Mouse (Mus musculus): ENCODE results near the gene Abhd15. TPM values are rescaled to one million over a fixed set of nuclear protein-coding genes. Genes with fewer than 3 reads are reported as not detected.

Gene Abhd15
- polyA plus RNA-seq, 1 experiment from 2014 or later, result 3.0 TPM

DNA sequence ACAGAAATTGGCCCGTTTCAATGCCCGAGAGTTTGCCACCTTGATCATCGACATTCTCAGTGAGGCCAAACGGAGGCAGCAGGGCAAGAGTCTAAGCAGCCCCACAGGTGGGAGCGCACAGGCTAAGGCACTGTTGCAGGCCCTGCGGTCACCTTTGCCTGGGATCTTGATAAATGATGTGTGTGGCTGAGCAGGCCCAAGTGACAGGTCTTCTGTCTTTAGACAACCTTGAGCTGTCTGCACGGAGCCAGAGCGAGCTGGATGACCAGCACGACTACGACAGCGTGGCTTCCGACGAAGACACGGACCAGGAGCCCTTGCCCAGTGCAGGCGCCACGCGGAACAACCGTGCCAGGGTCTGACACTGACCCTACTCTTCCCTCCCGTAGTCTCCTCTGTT, 10.5 kb upstream of the Abhd15 start:
- Histone ChIP-seq H3K4me3 (no peak overlapping the region), H3K27ac (no peak overlapping the region), H3K4me2 (no peak overlapping the region), H3K9ac (no peak overlapping the region), H3K36me3 (peaks cover 77% of the 10 kb centered on the region), H3K4me1 (peaks cover 15% of the 10 kb centered on the region), H3K9me3 (replicated peaks) (no peaks in the 10 kb centered on the region), H3K27me3 (replicated peaks) (no peaks in the 10 kb centered on the region)
- no peak for ATAC-seq
- 88% methylated on average over 19 of the region's 19 CpGs for WGBS (ENCODE audit: insufficient replicate concordance)

DNA sequence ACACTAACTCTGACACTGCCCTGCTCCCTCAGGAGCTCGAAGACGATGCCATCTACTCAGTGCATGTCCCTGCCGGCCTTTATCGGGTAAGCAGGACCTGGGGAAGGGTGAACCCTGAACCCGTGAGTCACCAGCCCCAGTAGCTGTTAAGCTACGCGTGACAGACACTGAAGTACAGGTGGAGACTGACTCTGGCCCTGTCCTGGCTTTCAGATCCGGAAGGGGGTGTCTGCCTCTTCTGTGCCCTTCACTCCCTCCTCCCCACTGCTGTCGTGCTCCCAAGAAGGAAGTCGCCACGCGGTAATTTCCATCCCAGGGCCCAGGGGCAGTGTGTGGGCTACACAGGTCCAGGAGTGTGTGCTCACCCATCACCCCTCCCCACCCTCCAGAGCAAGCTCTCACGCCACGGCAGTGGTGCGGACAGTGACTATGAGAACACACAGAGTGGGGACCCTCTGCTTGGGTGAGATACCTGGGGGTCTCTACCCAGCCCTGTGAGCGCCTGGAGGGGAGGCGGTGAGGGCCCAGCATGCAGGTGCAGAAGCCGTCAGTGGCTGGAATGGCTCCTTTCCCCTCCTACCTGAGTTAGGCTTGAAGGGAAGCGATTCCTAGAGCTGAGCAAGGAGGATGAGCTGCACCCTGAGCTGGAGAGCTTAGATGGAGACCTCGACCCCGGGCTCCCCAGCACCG, 9.5 kb upstream of the Abhd15 start:
- Histone ChIP-seq H3K9me3 (replicated peaks) (no peaks in the 10 kb centered on the region), H3K27ac (no peak overlapping the region), H3K4me1 (peaks cover 15% of the 10 kb centered on the region), H3K4me3 (no peak overlapping the region), H3K9ac (no peak overlapping the region), H3K4me2 (no peak overlapping the region), H3K27me3 (replicated peaks) (no peaks in the 10 kb centered on the region), H3K36me3 (peaks cover 66% of the 10 kb centered on the region)
- WGBS (ENCODE audit: insufficient replicate concordance), result 86% methylated on average over 22 of the region's 22 CpGs
- no peak for ATAC-seq

DNA sequence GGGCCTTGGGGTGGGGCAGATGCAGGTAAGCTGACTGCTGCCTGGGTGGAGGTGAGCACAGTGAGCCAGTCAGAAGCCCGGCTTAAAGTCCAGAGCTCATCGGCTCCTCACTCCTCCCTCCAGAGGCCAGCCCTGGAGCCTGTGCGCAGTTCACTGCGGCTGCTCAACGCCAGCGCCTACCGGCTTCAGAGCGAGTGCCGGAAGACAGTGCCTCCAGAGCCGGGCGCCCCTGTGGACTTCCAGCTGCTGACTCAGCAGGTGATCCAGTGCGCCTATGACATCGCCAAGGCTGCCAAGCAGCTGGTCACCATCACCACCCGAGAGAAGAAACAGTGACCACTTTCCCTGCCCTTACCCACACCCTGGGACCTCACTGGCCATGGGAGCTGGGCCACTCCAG, 8.6 kb upstream of the Abhd15 start:
- Histone ChIP-seq H3K9ac (no peak overlapping the region), H3K27me3 (replicated peaks) (no peaks in the 10 kb centered on the region), H3K27ac (no peak overlapping the region), H3K9me3 (replicated peaks) (no peaks in the 10 kb centered on the region), H3K36me3 (peaks cover 58% of the 10 kb centered on the region), H3K4me1 (peaks cover 11% of the 10 kb centered on the region), H3K4me2 (no peak overlapping the region), H3K4me3 (no peak overlapping the region)
- WGBS (ENCODE audit: insufficient replicate concordance), result 88% methylated on average over 14 of the region's 14 CpGs
- ATAC-seq, result no peak

DNA sequence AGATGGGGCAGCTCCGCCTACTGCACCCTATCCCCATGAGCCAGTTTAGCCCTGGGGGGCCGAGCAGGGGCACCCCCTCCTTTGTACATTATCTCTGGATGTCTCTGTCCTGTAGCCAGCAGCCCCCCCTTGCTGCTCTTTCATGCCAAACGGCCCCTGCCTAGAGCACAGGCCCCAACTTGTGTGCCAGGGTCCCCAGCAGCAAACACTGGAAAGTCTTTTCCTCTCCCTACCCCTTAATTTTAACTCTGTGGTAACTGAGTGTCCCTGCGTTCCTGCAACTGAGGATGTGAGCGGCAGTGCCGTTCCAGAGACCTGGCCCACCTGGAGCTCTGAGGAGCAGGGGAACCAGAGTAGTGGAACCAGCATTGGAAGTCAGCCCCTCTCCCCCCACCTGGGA, 8.0 kb upstream of the Abhd15 start:
- no peak overlapping the region for H3K4me3 ChIP-seq
- 81% methylated on average over 6 of the region's 6 CpGs for WGBS (ENCODE audit: insufficient replicate concordance)
- H3K9me3 ChIP-seq (replicated peaks), result no peaks in the 10 kb centered on the region
- no peak overlapping the region for H3K9ac ChIP-seq
- H3K4me2 ChIP-seq, result no peak overlapping the region
- peaks cover 56% of the 10 kb centered on the region for H3K36me3 ChIP-seq
- peaks cover 10% of the 10 kb centered on the region for H3K4me1 ChIP-seq
- no peak for ATAC-seq
- no peaks in the 10 kb centered on the region for H3K27me3 ChIP-seq (replicated peaks)
- H3K27ac ChIP-seq, result no peak overlapping the region

DNA sequence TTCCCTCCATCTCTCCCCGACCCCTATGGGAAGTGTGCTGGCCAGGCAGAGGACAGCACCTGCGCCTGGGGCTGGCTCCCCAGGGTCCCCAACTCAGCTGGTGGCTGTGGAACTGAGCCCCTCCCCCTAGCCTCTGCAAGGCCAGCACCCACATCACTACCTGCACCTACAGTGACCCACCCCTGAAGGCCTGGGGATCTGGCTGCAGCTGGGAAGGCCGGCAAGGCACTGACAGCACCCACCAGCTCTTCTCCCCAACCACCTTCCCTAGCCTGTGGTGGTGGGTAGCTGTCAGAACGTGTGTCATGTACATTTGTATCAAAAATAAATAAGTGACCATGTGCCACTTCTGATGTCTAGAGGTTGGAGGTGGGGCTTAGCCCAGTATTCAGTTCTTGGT, 7.5 kb upstream of the Abhd15 start:
- no peak overlapping the region for H3K9ac ChIP-seq
- no peak overlapping the region for H3K4me2 ChIP-seq
- H3K4me3 ChIP-seq, result no peak overlapping the region
- no peak overlapping the region for H3K27ac ChIP-seq
- ATAC-seq, result no peak
- peaks cover 52% of the 10 kb centered on the region for H3K36me3 ChIP-seq
- H3K4me1 ChIP-seq, result peaks cover 14% of the 10 kb centered on the region
- H3K27me3 ChIP-seq (replicated peaks), result no peaks in the 10 kb centered on the region
- 65% methylated on average over 4 of the region's 4 CpGs for whole genome bisulfite sequencing (ENCODE audit: insufficient replicate concordance)
- no peaks in the 10 kb centered on the region for H3K9me3 ChIP-seq (replicated peaks)

DNA sequence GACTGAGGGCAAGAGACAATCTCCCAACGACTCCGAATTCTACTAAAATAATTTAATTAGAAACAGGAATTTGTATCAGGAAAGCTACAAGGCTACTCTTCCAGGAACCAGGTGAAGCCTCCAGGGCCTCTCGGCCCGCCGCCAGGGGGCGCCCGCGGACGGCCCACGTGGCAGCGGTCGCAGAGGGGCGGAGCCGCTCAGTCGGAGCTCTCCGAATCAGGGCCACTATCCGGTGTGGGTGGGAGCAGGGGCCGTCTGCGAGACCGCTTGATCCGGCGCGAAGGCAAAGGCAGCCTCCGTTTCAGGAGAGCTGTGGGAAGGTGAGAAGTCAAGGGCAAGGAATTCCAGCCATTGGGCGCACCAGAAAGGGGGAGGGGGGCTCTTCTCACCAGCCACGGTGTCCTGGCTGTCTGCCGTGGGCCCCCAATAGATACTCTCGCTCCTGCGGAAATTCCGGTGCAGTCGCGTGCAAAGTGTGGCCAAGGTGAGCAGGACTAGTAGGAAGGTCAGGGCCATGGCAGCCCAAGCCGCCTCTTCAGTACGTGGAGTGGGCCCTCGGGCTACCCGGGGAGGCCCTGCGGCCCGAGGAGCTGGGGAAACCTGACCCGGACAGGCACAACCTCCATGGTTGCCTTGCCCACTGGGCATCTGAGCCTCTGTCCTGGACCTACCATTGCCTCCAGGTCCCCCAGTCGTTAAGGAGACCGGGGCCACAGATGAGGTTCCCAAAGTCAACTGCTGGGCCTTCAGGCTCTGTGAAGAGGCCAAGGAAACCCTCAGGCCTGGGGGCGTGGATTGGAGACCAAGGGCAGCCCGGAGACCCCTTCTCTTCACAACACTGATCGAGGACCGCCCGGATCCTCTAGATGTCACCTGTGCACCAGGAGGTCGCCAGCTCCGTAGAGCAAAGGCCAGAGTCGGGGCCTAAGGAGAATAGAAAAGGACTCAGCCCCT, 6.6 kb upstream of the Abhd15 start:
- peak; percentile 62 for ATAC-seq
- Histone ChIP-seq H3K4me1 (peaks cover 18% of the 10 kb centered on the region), H3K4me3 (peak overlapping the region; percentile 37), H3K36me3 (peaks cover 43% of the 10 kb centered on the region), H3K9ac (peak overlapping the region; percentile 55; the same call in 1 of the 2 replicates), H3K4me2 (peak overlapping the region; percentile 73), H3K27ac (no peak overlapping the region), H3K27me3 (replicated peaks) (no peaks in the 10 kb centered on the region), H3K9me3 (replicated peaks) (no peaks in the 10 kb centered on the region)
- WGBS (ENCODE audit: insufficient replicate concordance), result 23% methylated on average over 49 of the region's 49 CpGs

DNA sequence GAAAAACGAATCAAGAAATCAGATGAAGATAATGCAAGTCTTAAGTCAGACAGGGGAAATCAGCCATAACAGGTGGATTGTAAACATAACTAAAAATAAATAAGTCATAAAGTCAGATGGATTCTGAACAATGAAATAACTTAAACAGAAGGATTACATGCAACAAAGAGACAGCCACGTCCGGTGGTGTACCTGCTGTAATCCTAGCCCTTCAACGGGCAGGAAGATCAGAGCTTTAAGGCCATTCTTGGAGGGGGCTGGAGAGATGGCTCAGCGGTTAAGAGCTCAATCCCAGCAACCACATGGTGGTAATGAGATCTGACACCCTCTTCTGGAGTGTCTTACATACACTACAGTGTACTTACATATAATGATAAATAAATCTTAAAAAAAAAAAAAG, 3.6 kb upstream of the Abhd15 start:
- WGBS (ENCODE audit: insufficient replicate concordance), result 69% methylated on average over 5 of the region's 5 CpGs
- ATAC-seq, result no peak
- Histone ChIP-seq H3K4me1 (peaks cover 46% of the 10 kb centered on the region), H3K9me3 (replicated peaks) (no peaks in the 10 kb centered on the region), H3K4me3 (no peak overlapping the region), H3K9ac (no peak overlapping the region), H3K36me3 (peaks cover 13% of the 10 kb centered on the region), H3K27me3 (replicated peaks) (peaks cover 23% of the 10 kb centered on the region), H3K4me2 (no peak overlapping the region), H3K27ac (no peak overlapping the region)

DNA sequence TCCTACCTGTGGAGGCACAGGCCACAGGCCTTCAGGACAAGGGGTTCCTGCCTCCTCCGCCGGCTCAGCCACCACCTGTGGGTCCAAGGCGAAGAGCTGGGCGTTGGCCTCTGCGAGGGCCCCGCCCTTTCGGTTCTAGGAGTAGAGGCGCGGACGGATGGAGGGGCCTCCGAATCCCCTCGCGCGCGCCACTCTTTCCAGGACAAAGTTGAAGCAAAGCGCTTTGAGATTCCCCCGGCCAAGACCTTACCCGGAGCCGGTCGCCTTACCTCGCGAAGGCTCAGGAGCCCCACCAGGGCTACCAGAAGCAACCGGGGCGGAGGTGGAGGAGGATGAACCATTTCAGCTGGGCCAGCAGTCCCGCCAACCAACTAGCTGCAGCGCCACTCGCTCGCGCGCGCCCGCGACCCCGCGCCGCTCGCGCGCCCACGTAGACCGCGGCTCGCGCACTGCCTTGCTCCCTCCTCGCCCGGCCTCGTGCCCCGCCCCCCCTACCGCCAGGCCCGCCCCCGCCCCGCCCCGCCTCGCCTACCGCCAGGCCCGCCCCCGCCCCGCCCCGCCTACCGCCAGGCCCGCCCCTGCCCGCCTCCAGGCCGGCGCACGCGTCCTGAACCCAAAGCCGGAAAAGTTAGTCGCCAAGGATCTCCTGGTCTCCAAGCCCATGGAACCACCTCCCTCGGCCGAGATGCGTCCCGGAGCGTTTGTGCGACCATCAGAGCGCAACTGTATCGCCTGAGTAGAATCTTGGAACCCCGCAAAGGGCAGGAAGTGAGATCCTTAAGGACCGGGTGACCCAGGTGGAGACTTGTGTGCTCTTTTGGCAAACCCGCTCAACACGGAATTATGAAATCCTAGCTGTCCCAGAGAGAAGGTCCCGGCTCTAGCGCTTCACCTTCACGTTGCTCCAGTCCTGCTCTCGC, 1.8 kb upstream of the Abhd15 start:
- Histone ChIP-seq H3K36me3 (no peaks in the 10 kb centered on the region), H3K9ac (peak overlapping the region; percentile 74), H3K4me2 (peak overlapping the region; percentile 97), H3K27ac (peak overlapping the region; percentile 83), H3K9me3 (replicated peaks) (no peaks in the 10 kb centered on the region), H3K4me1 (peaks cover 53% of the 10 kb centered on the region), H3K4me3 (peak overlapping the region; percentile 72), H3K27me3 (replicated peaks) (peaks cover 41% of the 10 kb centered on the region)
- ATAC-seq, result peak; percentile 80
- under 1% methylated on average over 65 of the region's 84 CpGs for WGBS (ENCODE audit: insufficient replicate concordance)

DNA sequence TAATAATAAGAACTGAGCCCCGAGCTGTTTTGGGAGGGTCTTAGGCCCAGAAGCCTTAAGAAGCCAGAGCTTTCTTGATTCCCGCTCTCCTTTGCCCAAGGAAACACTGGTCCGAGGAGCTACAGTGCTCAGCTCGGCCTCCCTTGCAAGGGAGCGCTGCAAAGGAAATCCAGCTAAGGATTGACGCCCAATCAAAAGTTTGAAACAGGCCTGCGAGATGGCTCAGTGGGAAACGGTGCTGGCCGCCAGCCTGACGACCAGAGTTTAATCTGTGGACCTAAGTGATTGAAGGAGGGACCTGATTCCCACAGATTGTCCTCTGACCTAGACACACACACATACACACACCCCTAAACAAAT, 1.1 kb upstream of the Abhd15 start:
- Histone ChIP-seq H3K4me1 (peaks cover 54% of the 10 kb centered on the region), H3K36me3 (no peaks in the 10 kb centered on the region), H3K9me3 (replicated peaks) (no peaks in the 10 kb centered on the region), H3K27me3 (replicated peaks) (peaks cover 47% of the 10 kb centered on the region), H3K4me2 (peak overlapping the region; percentile 97), H3K4me3 (peak overlapping the region; percentile 72), H3K9ac (peak overlapping the region; percentile 74), H3K27ac (peak overlapping the region; percentile 50)
- no peak for ATAC-seq
- 10% methylated on average over 10 of the region's 10 CpGs for WGBS (ENCODE audit: insufficient replicate concordance)

DNA sequence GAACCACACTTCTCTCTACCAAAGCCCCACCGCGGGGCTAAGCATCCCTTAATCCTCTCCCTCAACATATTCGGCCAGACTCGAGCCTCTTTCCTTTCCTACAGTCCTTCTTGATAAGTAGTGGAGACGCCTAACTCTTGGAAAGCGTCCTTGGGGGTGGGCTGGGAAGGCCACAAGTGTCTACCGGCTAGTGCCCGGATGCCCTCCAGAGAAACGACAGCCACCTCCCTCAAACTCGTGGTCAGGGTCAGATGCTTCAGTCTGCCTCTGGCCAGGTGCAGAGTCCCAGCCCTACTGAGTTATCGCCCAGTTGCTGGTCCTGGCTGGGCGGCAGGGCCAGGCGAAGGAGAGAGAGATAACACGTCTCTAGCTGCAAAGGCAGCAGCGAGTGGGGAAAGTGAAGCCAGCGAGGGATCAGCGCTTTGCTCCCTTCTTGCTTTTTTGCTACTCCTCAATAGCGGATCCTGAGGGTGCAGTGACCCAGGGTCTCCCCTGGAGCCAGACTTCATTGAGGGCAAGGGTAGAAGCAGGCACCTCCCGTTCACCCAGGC, 565 bp upstream of the Abhd15 start:
- Histone ChIP-seq H3K4me1 (peaks cover 56% of the 10 kb centered on the region), H3K36me3 (no peaks in the 10 kb centered on the region), H3K27me3 (replicated peaks) (peaks cover 53% of the 10 kb centered on the region), H3K27ac (peak overlapping the region; percentile 69), H3K4me3 (peak overlapping the region; percentile 72), H3K9me3 (replicated peaks) (no peaks in the 10 kb centered on the region), H3K4me2 (peak overlapping the region; percentile 97), H3K9ac (peak overlapping the region; percentile 67)
- WGBS (ENCODE audit: insufficient replicate concordance), result 3% methylated on average over 19 of the region's 19 CpGs
- ATAC-seq, result peak; percentile 53

Data from liver, embryonic 12.5 days (tissue).